Comparison of ENCODE assay signal across 16 mouse cellular contexts in the genomic region with DNA sequence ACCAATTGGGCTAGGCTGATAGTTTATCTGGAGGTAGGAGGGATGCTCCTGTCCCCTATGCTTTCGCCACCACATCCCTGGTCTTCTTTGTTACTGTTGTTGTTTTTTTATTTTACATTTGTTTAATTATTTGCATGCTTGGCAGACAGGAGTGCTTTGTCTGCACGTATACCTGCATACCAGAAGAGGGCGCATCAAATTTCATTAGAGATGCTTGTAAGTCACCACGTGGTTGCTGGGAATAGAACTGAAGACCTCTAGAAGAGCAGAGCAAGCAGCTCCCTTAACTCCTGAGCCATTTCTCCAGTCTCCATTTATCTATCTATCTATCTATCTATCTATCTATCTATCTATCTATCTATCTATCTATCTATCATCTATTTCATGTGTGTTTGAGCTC.
DNase-seq lines count a peak whose midpoint lies in the region; ATAC-seq and TF ChIP-seq lines count a peak whose summit lies in the region.
"Had no signal": no experiment of that assay in that cellular context is flagged by ENCODE, and none has a peak within 500 bp of the region (broad histone marks: within the 10 kb centered on the region; RNA-seq: fewer than 3 reads in every experiment).

No protein-coding gene starts in this region.

- H3K9ac ChIP-seq in heart, adult 2 months (ENCODE audit: low read depth, low read length), result no peak overlapping the region
- no peak overlapping the region for H3K9ac ChIP-seq in heart, embryonic 11.5 days (ENCODE audit: low read depth, low read length)
- no peak overlapping the region for H3K9ac ChIP-seq in lung, embryonic 14.5 days
- H3K9ac ChIP-seq: embryonic facial prominence, embryonic 12.5 days; liver, embryonic 12.5 days had no signal

- H3K27ac ChIP-seq in heart, adult 2 months, result no peak overlapping the region
- no peak overlapping the region for H3K27ac ChIP-seq in heart, embryonic 11.5 days (ENCODE audit: low read depth, low read length)
- no peak overlapping the region for H3K27ac ChIP-seq in lung, embryonic 14.5 days (ENCODE audit: low read depth)
- H3K27ac ChIP-seq: embryonic facial prominence, embryonic 12.5 days; liver, embryonic 12.5 days had no signal

- H3K79me2 ChIP-seq in heart, adult 2 months (replicated peaks; ENCODE audit: control insufficient read depth, insufficient read depth, low read length), result no peaks in the 10 kb centered on the region

- no peak for TF ChIP-seq POLR2A in heart, adult 2 months (IDR thresholded peaks at IDR 0.05; ENCODE audit: insufficient read depth, low read depth, low read length)

- DNase-seq in heart, adult 2 months, result no peak
- no peak for DNase-seq in lung, embryonic 14.5 days
- DNase-seq in lung, postnatal 10 days, result no peak
- DNase-seq in MEL-GATA-1-ER (ENCODE audit: extremely low read depth, low read depth), result peak; percentile 1
- DNase-seq in retina, postnatal 1 day, result peak; percentile 24
- no peak for DNase-seq in urinary bladder, postnatal 4 days (ENCODE audit: low spot score in 2 of 2)
- DNase-seq: cerebellum, adult 8-10 months; gastrocnemius, postnatal 36 days; heart, postnatal 10 days; kidney, postnatal 4 days; right cerebral cortex, postnatal 25 days; thymus, postnatal 14 days had no signal

- intact Hi-C loops in heart, adult 2 months (cut with DNase I), result no loop called here

- peak; percentile 57 for TF ChIP-seq CTCF in heart, adult 2 months (IDR thresholded peaks at IDR 0.05)
- peak; percentile 41 for TF ChIP-seq CTCF in lung, embryonic 14.5 days (IDR thresholded peaks at IDR 0.05; ENCODE audit: low read depth)

- no peaks in the 10 kb centered on the region; the same call in 1 of the 2 replicates for H3K36me3 ChIP-seq in heart, adult 2 months (ENCODE audit: control insufficient read depth, insufficient read depth, low read length)
- no peaks in the 10 kb centered on the region for H3K36me3 ChIP-seq in heart, embryonic 11.5 days (ENCODE audit: control insufficient read depth, insufficient read depth, low read length)
- H3K36me3 ChIP-seq in lung, embryonic 14.5 days (ENCODE audit: insufficient read depth), result no peaks in the 10 kb centered on the region
- H3K36me3 ChIP-seq: liver, embryonic 12.5 days had no signal

- no peak overlapping the region for H3K4me2 ChIP-seq in heart, embryonic 11.5 days
- H3K4me2 ChIP-seq in lung, embryonic 14.5 days, result no peak overlapping the region
- H3K4me2 ChIP-seq: embryonic facial prominence, embryonic 12.5 days; liver, embryonic 12.5 days had no signal

- H3K4me3 ChIP-seq in heart, adult 2 months, result no peak overlapping the region
- no peak overlapping the region for H3K4me3 ChIP-seq in heart, embryonic 11.5 days (ENCODE audit: low read depth, low read length)
- no peak overlapping the region for H3K4me3 ChIP-seq in lung, embryonic 14.5 days (ENCODE audit: low read depth, low read length)
- H3K4me3 ChIP-seq: embryonic facial prominence, embryonic 12.5 days; liver, embryonic 12.5 days had no signal

- peaks cover 2% of the 10 kb centered on the region; the same call in 1 of the 2 replicates for H3K4me1 ChIP-seq in heart, adult 2 months (ENCODE audit: control insufficient read depth, insufficient read depth, low read length)
- peaks cover 9% of the 10 kb centered on the region; the same call in 1 of the 2 replicates for H3K4me1 ChIP-seq in heart, embryonic 11.5 days (ENCODE audit: control insufficient read depth, insufficient read depth, low read length)
- peaks cover 1% of the 10 kb centered on the region; the same call in 1 of the 2 replicates for H3K4me1 ChIP-seq in lung, embryonic 14.5 days (ENCODE audit: insufficient read depth)
- H3K4me1 ChIP-seq: liver, embryonic 12.5 days had no signal

- no peak for ATAC-seq in heart, embryonic 11.5 days (replicated peaks; ENCODE audit: insufficient number of reproducible peaks, low FRiP score, low TSS enrichment)
- no peak for ATAC-seq in lung, embryonic 14.5 days (ENCODE audit: insufficient read depth)
- ATAC-seq: activated CD4-positive, CD25-positive, alpha-beta regulatory T cell, adult 4 months; liver, embryonic 12.5 days had no signal

- no peaks in the 10 kb centered on the region for H3K27me3 ChIP-seq in heart, adult 2 months (ENCODE audit: control insufficient read depth, insufficient read depth, low read length)
- H3K27me3 ChIP-seq in heart, embryonic 11.5 days (ENCODE audit: control insufficient read depth, insufficient read depth, low read length), result no peaks in the 10 kb centered on the region
- H3K27me3 ChIP-seq in lung, embryonic 14.5 days (ENCODE audit: insufficient read depth, low read length), result no peaks in the 10 kb centered on the region
- H3K27me3 ChIP-seq: embryonic facial prominence, embryonic 12.5 days; liver, embryonic 12.5 days had no signal

- WGBS in heart, adult 2 months, result 63% methylated on average over 4 of the region's 4 CpGs
- 52% methylated on average over 4 of the region's 4 CpGs for WGBS in heart, embryonic 11.5 days (ENCODE audit: insufficient replicate concordance)
- 44% methylated on average over 4 of the region's 4 CpGs for WGBS in lung, embryonic 14.5 days

- no peaks in the 10 kb centered on the region for H3K9me3 ChIP-seq in heart, embryonic 11.5 days (replicated peaks; ENCODE audit: control insufficient read depth, low read length)
- H3K9me3 ChIP-seq in lung, embryonic 14.5 days (ENCODE audit: low read depth, low read length), result no peaks in the 10 kb centered on the region
- H3K9me3 ChIP-seq: embryonic facial prominence, embryonic 12.5 days; liver, embryonic 12.5 days had no signal

- no peak for TF ChIP-seq EP300 in heart, adult 2 months (IDR thresholded peaks at IDR 0.05; ENCODE audit: insufficient read depth, low read depth, low read length)

Comparison
In these comparisons a context has a peak if more than half of its experiments do, and no peak if none do; other contexts are left out.
1. DNase-seq: peak in MEL-GATA-1-ER (single experiment) and retina, postnatal 1 day (single experiment); none in heart, adult 2 months (0 of 2), lung, embryonic 14.5 days (single experiment), lung, postnatal 10 days (single experiment) and urinary bladder, postnatal 4 days (0 of 2).